Mouse (Mus musculus) midbrain, embryonic 15.5 days (tissue): ENCODE data around the gene Prx. TPM values are rescaled to one million over a fixed set of nuclear protein-coding genes. Genes with fewer than 3 reads are reported as not detected.

Experiments
- ATAC-seq: fragments of 200-750 bp; cut with Nextera tagmentation; replicated peaks from 2 replicates; pipeline ENCODE4 v1.8.0; 2017; ENCODE audit warnings: moderate TSS enrichment
- H3K27ac ChIP-seq: fragments of 300-500 bp; sonication (generic); 2 replicates; pipeline ENCODE4 v1.5.1; 2015; ENCODE audit warnings: mild to moderate bottlenecking, inconsistent platforms
- H3K27me3 ChIP-seq: fragments of 300-500 bp; sonication (generic); replicated peaks from 2 replicates; pipeline ENCODE4 v1.6.1; 2015; ENCODE audit warnings: inconsistent platforms
- H3K36me3 ChIP-seq: fragments of 300-500 bp; sonication (generic); replicated peaks from 2 replicates; pipeline ENCODE4 v1.6.1; 2015; ENCODE audit warnings: inconsistent platforms
- H3K4me1 ChIP-seq: fragments of 300-500 bp; sonication (generic); 2 replicates; pipeline ENCODE4 v1.6.1; 2015; ENCODE audit warnings: inconsistent platforms
- H3K4me2 ChIP-seq: fragments of 300-500 bp; sonication (generic); 2 replicates; pipeline ENCODE4 v1.6.1; 2015; ENCODE audit warnings: inconsistent platforms, mild to moderate bottlenecking, moderate library complexity
- H3K4me3 ChIP-seq: fragments of 300-500 bp; sonication (generic); 2 replicates; pipeline ENCODE4 v1.5.1; 2015; ENCODE audit warnings: mild to moderate bottlenecking, inconsistent platforms
- H3K9ac ChIP-seq: fragments of 300-500 bp; sonication (generic); 2 replicates; pipeline ENCODE4 v1.6.1; 2015; ENCODE audit warnings: mild to moderate bottlenecking, inconsistent platforms
- H3K9me3 ChIP-seq: fragments of 300-500 bp; sonication (generic); 2 replicates; pipeline ENCODE4 v1.6.1; 2016; ENCODE audit warnings: inconsistent platforms
- WGBS: fragments of 180-500 bp; shearing (Covaris S2); methylation state at CpG from one replicate; pipeline ENCODE4 v1.1.7; 2015; ENCODE audit warnings: mixed read lengths; 5-methylcytosine and 5-hydroxymethylcytosine counted together
- polyA plus RNA-seq: library from polyadenylated mRNA; unstranded; fragments of >200 nt; fragmentation: Nextera tagmentation; extraction: Ambion mirVana; gene quantifications from 2 replicates; pipeline ENCODE4 v1.2.1, GENCODE M21; 2015

Prx gene
- polyA plus RNA-seq, 1 experiment from 2014 or later: 1.6 TPM

DNA sequence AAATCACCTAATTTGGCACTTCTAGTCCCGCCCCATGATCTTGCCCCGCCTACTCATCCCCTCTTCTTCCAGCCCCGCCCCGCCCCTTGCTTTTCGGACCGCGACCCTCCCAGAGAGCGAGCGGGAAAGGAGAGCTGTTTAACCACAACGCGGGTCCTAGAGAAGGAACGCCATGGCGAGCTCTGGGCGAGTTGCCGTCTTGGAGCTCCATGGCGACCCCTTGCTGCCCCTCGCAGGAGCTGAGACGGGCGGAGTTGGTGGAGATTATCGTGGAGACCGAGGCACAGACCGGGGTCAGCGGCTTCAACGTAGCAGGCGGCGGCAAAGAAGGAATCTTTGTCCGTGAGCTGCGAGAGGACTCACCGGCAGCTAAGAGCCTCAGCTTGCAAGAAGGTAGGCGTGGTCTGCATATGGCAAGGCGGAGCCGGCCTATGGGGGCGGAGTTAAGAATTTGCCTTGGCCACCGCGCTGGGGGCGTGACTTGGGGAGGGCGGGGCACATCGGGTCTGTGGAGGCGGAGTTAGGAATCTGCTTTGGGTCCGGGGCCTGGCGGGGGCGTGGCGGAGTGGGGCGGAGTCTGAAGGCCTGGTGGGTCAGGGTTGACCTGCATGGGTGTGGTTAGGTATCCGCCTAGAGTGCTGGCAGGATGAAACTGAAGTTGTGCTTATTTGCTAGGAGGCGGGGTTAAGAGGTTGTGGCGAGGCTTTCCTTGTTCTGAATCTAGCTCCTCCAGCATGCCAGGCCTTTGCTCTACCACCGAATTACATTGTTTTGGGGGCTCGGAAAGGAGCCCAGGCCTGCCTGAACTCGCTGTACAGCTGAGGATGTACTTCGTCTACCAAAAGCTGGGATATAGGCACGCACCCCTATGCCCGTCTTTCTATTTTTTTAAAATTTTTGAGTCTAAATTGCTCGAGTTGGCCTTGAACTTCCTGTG, 8.9 kb downstream of the Prx start:
- peak overlapping the region; percentile 59 for H3K9ac ChIP-seq
- no peaks in the 10 kb centered on the region for H3K36me3 ChIP-seq
- ATAC-seq: peak; percentile 93
- under 1% methylated on average over 53 of the region's 54 CpGs for WGBS
- H3K4me2 ChIP-seq: peak overlapping the region; percentile 61
- no peaks in the 10 kb centered on the region for H3K27me3 ChIP-seq
- peak overlapping the region; percentile 53 for H3K4me3 ChIP-seq
- H3K9me3 ChIP-seq: no peaks in the 10 kb centered on the region
- H3K27ac ChIP-seq: peak overlapping the region; percentile 94
- H3K4me1 ChIP-seq: peaks cover 11% of the 10 kb centered on the region

DNA sequence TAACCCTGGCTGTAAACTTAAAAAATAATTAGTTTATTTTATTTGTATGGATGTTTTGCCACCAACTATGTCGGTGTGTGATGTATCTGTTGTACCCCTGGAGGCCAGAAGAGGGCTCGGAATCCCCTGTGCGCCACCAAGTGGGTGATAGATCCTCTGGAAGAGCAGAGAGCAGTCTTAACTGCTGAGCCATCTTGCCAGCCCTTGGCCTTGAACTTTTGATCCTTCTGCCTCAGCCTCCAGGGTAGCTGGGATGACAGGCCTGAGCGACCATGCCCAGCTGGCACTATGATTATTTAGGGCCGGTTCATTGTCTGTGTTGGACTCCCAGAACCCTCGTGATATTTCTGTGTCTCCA, 9.5 kb downstream of the Prx start:
- 23% methylated on average over 6 of the region's 6 CpGs for WGBS
- Histone ChIP-seq H3K4me1 (peaks cover 11% of the 10 kb centered on the region), H3K27ac (no peak overlapping the region), H3K4me3 (peak overlapping the region; percentile 53), H3K36me3 (no peaks in the 10 kb centered on the region), H3K4me2 (peak overlapping the region; percentile 61), H3K27me3 (no peaks in the 10 kb centered on the region), H3K9me3 (no peaks in the 10 kb centered on the region), H3K9ac (no peak overlapping the region)
- peak; percentile 50 for ATAC-seq

DNA sequence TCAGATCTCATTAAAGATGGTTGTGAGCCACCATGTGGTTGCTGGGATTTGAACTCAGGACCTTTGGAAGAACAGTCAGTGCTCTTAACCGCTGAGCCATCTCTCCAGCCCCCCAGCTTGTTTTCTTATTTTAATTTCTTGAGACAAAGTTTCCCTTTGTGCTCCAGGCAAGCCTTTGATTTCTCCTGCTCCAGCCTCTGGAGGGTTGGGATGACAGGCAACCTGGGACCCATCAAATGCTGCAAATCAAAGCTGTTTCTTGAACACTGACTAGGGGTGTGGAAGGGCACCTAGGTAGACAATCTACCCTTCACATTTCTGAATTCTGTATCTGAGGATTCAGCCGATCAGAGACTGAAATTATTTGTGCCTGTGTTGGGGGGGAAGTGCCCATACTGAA, 11.7 kb downstream of the Prx start:
- H3K4me1 ChIP-seq: peaks cover 11% of the 10 kb centered on the region
- H3K4me3 ChIP-seq: no peak overlapping the region
- WGBS: 83% methylated on average over 2 of the region's 2 CpGs
- H3K36me3 ChIP-seq: no peaks in the 10 kb centered on the region
- ATAC-seq: no peak
- H3K4me2 ChIP-seq: no peak overlapping the region
- H3K27me3 ChIP-seq: no peaks in the 10 kb centered on the region
- H3K9me3 ChIP-seq: no peaks in the 10 kb centered on the region
- no peak overlapping the region for H3K9ac ChIP-seq
- no peak overlapping the region for H3K27ac ChIP-seq

DNA sequence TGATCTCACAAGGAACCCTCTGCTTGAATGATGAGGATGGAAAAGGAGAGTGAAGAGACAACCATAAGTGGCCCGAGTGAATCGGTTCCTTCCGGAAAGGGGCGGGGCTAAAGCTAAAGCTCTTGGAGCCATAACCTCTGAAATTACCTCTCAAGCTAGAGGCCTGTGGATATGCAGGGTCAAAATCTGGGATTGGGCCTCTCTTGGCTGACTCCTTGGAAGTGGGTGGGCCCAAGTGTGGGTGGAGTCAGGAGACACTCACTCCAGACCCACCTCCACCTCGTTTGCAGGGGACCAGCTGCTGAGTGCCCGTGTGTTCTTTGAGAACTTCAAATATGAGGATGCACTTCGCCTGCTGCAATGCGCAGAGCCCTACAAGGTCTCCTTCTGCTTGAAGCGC, 15.8 kb downstream of the Prx start:
- no peak for ATAC-seq
- Histone ChIP-seq H3K9ac (no peak overlapping the region), H3K27me3 (no peaks in the 10 kb centered on the region), H3K27ac (no peak overlapping the region), H3K9me3 (no peaks in the 10 kb centered on the region), H3K4me2 (no peak overlapping the region), H3K4me3 (no peak overlapping the region), H3K36me3 (no peaks in the 10 kb centered on the region), H3K4me1 (no peaks in the 10 kb centered on the region)
- WGBS: 82% methylated on average over 9 of the region's 9 CpGs

DNA sequence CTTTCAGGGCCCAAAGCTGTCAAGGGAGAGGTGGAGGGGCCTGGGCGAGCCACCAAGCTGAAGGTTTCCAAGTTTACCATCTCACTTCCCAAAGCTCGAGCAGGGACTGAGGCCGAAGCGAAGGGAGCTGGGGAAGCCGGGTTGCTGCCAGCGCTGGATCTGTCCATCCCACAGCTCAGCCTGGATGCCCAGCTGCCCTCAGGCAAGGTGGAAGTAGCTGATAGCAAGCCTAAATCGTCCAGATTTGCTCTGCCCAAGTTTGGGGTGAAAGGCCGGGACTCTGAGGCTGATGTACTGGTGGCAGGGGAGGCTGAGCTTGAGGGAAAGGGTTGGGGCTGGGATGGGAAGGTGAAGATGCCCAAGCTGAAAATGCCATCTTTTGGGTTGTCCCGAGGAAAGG, 19.2 kb downstream of the Prx start:
- Histone ChIP-seq H3K27ac (no peak overlapping the region), H3K4me1 (no peaks in the 10 kb centered on the region), H3K9me3 (no peaks in the 10 kb centered on the region), H3K4me3 (no peak overlapping the region), H3K27me3 (no peaks in the 10 kb centered on the region), H3K4me2 (no peak overlapping the region), H3K9ac (no peak overlapping the region), H3K36me3 (no peaks in the 10 kb centered on the region)
- 85% methylated on average over 9 of the region's 9 CpGs for WGBS
- no peak for ATAC-seq

DNA sequence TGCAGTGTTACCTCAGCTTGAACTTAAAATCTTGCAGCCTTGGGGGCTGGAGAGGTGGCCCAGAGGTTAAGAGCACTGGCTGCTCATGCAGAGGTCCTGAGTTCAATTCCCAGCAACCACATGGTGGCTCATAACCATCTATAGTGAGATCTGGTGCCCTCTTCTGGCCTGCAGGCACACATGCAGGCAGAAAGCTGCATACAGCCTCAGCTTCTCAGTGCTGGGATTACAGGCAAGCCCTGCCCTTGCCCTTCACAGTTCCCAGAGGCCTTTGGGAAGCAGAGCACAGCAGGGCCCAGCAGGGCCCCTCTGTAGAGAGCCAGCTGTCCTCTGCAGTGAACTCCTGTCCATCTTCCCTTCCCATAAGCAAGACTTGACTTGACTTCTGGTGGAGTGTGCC, 21.0 kb downstream of the Prx start:
- no peak overlapping the region for H3K9ac ChIP-seq
- no peak overlapping the region for H3K4me2 ChIP-seq
- H3K27me3 ChIP-seq: no peaks in the 10 kb centered on the region
- no peak overlapping the region for H3K4me3 ChIP-seq
- no peak overlapping the region for H3K27ac ChIP-seq
- no peaks in the 10 kb centered on the region for H3K4me1 ChIP-seq
- no peaks in the 10 kb centered on the region for H3K9me3 ChIP-seq
- no peaks in the 10 kb centered on the region for H3K36me3 ChIP-seq
- no peak for ATAC-seq

DNA sequence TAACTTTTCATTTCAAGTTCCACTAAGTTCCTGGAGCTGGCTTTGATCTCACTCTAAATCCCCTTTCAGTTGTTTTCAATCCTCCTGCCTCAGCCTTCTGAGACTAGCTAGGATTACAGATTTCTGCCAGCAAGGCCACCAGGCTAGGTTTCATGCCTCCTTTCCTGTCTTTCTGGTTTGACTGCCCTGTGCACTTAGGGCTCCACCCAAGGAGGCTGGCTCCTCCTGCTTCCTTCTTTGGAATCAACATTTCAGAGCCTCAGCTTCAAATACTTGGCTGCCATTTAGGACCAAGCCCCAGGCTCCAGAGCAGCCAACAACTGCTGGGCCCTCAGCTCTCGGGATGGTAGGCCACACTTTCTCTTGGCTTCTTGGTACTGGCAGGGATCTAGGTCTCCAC, 21.5 kb downstream of the Prx start:
- ATAC-seq: no peak
- Histone ChIP-seq H3K27ac (no peak overlapping the region), H3K27me3 (no peaks in the 10 kb centered on the region), H3K9ac (no peak overlapping the region), H3K4me3 (no peak overlapping the region), H3K36me3 (no peaks in the 10 kb centered on the region), H3K4me1 (no peaks in the 10 kb centered on the region), H3K9me3 (no peaks in the 10 kb centered on the region), H3K4me2 (no peak overlapping the region)
- WGBS: 86% methylated on average over 1 of the region's 1 CpGs

DNA sequence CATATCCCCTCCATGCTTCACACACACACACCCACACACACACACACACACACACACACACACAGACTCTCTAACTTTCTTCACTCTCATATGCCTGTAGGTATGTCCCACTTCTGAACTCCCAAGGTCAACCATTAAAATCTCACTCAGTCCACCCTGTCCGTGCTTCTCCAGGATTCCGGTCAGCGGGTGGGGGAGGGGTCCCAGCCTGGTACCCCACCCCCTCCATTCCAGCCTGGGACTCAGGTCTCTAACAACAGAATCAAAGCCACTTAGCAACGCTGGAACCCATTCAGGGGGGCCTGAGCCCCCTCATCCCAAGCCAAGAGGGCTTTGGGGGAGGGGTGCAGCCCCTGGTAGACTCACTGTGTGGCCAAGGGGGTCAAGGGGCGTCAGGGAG, 23.8 kb downstream of the Prx start, which contains the start of gene Hipk4:
TSS of gene Hipk4 (plus strand) at position 301 of the 400 bp plus-strand sequence.
- H3K36me3 ChIP-seq: no peaks in the 10 kb centered on the region
- H3K4me3 ChIP-seq: no peak within 1 kb of the TSS
- no peak within 1 kb of the TSS for H3K4me2 ChIP-seq
- H3K9me3 ChIP-seq: no peaks in the 10 kb centered on the region
- no peak within 1 kb of the TSS for H3K27ac ChIP-seq
- H3K9ac ChIP-seq: no peak within 1 kb of the TSS
- H3K4me1 ChIP-seq: no peaks in the 10 kb centered on the region
- 62% methylated on average over 5 of the region's 5 CpGs for WGBS
- ATAC-seq: no peak
- H3K27me3 ChIP-seq: no peaks in the 10 kb centered on the region

DNA sequence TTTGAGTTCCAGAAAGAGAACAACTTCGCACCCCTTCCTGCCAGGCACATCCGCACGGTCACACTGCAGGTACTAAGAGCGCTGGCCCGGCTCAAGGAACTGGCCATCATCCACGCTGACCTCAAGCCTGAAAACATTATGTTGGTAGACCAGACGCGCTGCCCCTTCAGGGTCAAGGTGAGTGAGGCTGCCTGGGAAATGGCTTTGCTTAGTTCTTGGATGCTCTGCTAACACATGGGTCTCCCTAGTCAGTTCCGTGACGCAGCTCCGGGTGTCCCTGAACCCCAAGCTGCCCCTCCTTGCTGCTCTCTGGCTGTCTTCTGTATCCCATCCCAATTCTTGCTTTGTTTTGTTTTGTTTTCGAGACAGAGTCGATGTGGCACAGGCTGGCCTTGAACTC, 24.7 kb downstream of the Prx start:
- ATAC-seq: no peak
- Histone ChIP-seq H3K4me2 (no peak overlapping the region), H3K4me3 (no peak overlapping the region), H3K36me3 (no peaks in the 10 kb centered on the region), H3K9ac (no peak overlapping the region), H3K4me1 (no peaks in the 10 kb centered on the region), H3K9me3 (no peaks in the 10 kb centered on the region), H3K27me3 (no peaks in the 10 kb centered on the region), H3K27ac (no peak overlapping the region)
- 94% methylated on average over 13 of the region's 13 CpGs for WGBS

DNA sequence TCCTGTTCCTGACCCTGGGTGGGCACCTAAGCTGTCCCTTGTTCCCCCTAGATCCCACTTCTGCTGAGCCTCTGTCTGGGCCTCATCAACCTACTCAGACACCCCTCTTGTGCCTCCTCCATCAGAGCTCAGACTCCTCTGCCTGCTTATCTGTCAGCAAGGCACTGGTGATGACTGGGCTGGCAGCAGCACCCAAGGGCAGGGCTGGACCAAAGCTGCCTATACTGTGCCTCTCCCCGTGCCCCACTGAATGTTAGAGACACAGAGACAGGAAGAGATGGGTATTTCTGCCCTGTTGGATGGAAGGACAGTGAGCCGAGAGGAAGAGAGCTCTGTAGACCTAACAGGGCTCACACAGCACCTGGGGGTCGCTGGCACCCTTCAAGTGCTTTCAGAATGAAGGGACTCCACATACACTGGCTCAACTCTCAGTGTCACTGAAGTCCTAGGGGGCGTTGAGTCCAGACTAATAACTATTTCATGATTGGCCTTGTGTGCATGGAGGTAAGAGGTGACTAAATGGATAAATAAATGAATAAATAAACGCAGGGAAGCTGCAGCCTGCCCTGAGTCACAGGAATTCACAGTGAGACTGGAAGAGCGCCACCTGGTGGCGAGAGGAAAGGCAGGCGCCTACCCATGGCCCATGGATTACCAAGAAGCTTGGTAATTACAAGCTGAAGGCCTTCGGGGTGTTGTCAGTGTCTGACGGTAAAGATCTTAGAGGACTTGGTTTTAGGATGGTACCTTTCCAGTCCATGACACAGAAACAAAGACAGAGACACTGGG, 27.1 kb downstream of the Prx start:
- Histone ChIP-seq H3K27me3 (no peaks in the 10 kb centered on the region), H3K9ac (no peak overlapping the region), H3K27ac (no peak overlapping the region), H3K4me1 (no peaks in the 10 kb centered on the region), H3K4me3 (no peak overlapping the region), H3K4me2 (no peak overlapping the region), H3K9me3 (no peaks in the 10 kb centered on the region), H3K36me3 (0 out of 2 replicates have a peak, but pooled peaks cover 3% of the 10 kb centered on the region)
- WGBS: 21% methylated on average over 10 of the region's 10 CpGs
- peak; percentile 76 for ATAC-seq

DNA sequence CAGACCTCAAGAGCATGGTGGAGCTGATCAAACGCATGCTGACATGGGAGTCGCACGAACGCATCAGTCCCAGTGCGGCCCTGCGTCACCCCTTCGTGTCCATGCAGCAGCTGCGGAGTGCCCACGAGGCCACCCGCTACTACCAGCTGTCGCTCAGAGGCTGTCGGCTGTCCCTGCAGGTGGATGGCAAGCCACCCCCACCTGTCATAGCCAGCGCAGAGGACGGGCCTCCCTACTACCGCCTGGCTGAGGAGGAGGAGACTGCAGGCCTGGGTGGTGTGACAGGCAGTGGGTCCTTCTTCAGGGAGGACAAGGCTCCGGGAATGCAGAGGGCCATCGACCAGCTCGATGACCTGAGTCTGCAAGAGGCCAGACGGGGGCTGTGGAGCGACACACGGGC, 29.9 kb downstream of the Prx start:
- WGBS: 82% methylated on average over 21 of the region's 21 CpGs
- Histone ChIP-seq H3K4me2 (no peak overlapping the region), H3K27me3 (no peaks in the 10 kb centered on the region), H3K27ac (no peak overlapping the region), H3K36me3 (peaks cover 18% of the 10 kb centered on the region; the same call in 1 of the 2 replicates), H3K4me1 (no peaks in the 10 kb centered on the region), H3K9ac (no peak overlapping the region), H3K9me3 (no peaks in the 10 kb centered on the region), H3K4me3 (no peak overlapping the region)
- ATAC-seq: no peak

DNA sequence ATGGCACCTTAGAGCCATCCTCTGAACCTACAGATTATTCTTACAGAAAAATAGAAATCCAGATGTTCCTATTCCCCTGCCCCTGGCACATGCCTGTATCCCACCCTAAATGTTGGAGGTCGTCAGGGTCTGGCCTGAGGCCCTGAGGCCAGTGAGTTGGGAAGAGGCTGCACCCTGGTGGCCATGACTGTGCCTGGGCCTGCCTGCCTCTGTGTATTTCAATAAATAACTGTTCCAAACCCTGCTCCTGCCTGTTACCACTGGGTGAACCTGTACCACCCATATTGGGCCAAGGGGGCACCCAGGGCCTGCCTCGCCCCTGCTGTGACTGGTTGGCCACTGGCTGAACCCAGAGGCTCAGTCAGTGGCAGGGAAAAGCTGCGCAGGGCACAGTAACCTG, 31.8 kb downstream of the Prx start:
- Histone ChIP-seq H3K27ac (no peak overlapping the region), H3K9ac (no peak overlapping the region), H3K4me2 (no peak overlapping the region), H3K27me3 (no peaks in the 10 kb centered on the region), H3K9me3 (no peaks in the 10 kb centered on the region), H3K4me3 (no peak overlapping the region), H3K4me1 (no peaks in the 10 kb centered on the region), H3K36me3 (peaks cover 32% of the 10 kb centered on the region; the same call in 1 of the 2 replicates)
- ATAC-seq: no peak
- WGBS: 75% methylated on average over 3 of the region's 3 CpGs
